Mouse (Mus musculus): ENCODE results near the gene Ptgfrn.
A peak's percentile ranks its signal among the peaks of the same experiment; 100 is the strongest.

Gene Ptgfrn

GRCm38 (mm10) chr3:101007112-101007782 lies 102.8 kb downstream of the Ptgfrn start:
- DNase-seq (ENCODE audit: low read depth in 2 of 2, low spot score in 2 of 2), result no peak

- no peak for DNase-seq (ENCODE audit: low read depth in 2 of 2, low spot score in 2 of 2)
Observed at GRCm38 (mm10) chr3:101005392-101005791, 104.7 kb downstream of the Ptgfrn start.

GRCm38 (mm10) chr3:101003575-101004356 lies 106.3 kb downstream of the Ptgfrn start:
- no peak for DNase-seq (ENCODE audit: low read depth in 2 of 2, low spot score in 2 of 2)

GRCm38 (mm10) chr3:100999732-101000131 lies 110.3 kb downstream of the Ptgfrn start:
- no peak for DNase-seq (ENCODE audit: low read depth in 2 of 2, low spot score in 2 of 2)

- peak; percentile 73 to 87 for DNase-seq (ENCODE audit: low read depth in 2 of 2, low spot score in 2 of 2)
Observed at GRCm38 (mm10) chr3:100998904-100999340, 111.2 kb downstream of the Ptgfrn start.

GRCm38 (mm10) chr3:100997785-100998570 lies 112.1 kb downstream of the Ptgfrn start:
- no peak for DNase-seq (ENCODE audit: low read depth in 2 of 2, low spot score in 2 of 2)

GRCm38 (mm10) chr3:100994252-100994651 lies 115.8 kb downstream of the Ptgfrn start:
- no peak for DNase-seq (ENCODE audit: low read depth in 2 of 2, low spot score in 2 of 2)

GRCm38 (mm10) chr3:100993718-100994117 lies 116.4 kb downstream of the Ptgfrn start:
- peak in 1 of 2 experiments; percentile 19 for DNase-seq (ENCODE audit: low read depth in 2 of 2, low spot score in 2 of 2)

GRCm38 (mm10) chr3:100993158-100993557 lies 116.9 kb downstream of the Ptgfrn start:
- no peak for DNase-seq (ENCODE audit: low read depth in 2 of 2, low spot score in 2 of 2)
